Mouse (Mus musculus): ENCODE results near the gene Slc6a12. TPM values are rescaled to one million over a fixed set of nuclear protein-coding genes. Genes with fewer than 3 reads are reported as not detected.

The Slc6a12 gene
- polyA plus RNA-seq (2011; ENCODE audit: insufficient read length, low read depth, missing spikeins) = 0.42 TPM in 1 of 2 replicates, not detected in the other

DNA sequence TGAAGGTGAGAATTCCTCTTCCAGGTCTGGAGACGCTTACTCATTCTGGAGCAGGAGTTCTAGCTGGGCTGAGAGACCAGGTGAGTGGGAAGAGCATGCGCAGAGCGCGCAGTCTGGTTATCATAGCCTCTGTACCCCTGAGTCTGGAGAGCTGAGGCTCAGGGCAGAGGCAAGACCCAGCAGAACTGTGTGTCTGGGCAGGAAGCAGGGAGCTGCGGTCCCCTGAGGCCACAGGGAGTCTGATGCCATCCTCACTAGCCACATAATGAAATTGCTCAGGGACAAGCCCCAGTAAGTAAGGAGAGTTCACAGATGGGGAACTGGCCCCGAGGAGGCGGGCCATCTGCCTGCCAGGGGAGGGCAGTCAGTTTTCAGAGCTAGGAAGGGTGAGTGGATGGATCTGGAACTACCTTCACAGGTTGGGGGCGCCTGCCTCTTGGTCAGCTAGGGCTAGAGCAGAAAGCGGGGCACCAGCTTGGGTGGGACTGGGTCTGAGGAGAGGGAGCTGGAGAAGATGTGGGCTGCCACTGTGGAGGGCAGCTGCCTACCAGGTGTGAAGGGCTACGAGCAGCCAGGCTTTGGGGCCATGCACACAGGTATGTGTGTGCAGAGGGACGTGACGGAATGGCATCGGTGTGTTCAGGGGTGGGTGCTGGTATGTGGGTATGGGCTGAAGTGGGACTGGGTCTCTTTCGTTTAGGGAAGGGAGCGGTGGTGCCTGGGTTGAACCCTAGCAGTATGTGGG, at the start of gene Slc6a12:
TSS of gene Slc6a12 (plus strand) at position 51 of the 745 bp plus-strand sequence.
- TF ChIP-seq CTCF (IDR thresholded peaks at IDR 0.05; ENCODE audit: borderline replicate concordance, insufficient read depth, low read length) (no peak), POLR2A (IDR thresholded peaks at IDR 0.05; ENCODE audit: low read depth, low read length) (no peak)
- Histone ChIP-seq H3K27ac (ENCODE audit: insufficient read depth, low read length) (no peak within 1 kb of the TSS), H3K4me1 (ENCODE audit: control insufficient read depth, insufficient read depth, low read length) (peaks cover 4% of the 10 kb centered on the region; the same call in 1 of the 2 replicates), H3K4me3 (ENCODE audit: insufficient read depth, low read length) (no peak within 1 kb of the TSS)

- no peak overlapping the region for H3K27ac ChIP-seq (ENCODE audit: insufficient read depth, low read length)
- TF ChIP-seq POLR2A (IDR thresholded peaks at IDR 0.05; ENCODE audit: low read depth, low read length) (no peak), CTCF (IDR thresholded peaks at IDR 0.05; ENCODE audit: borderline replicate concordance, insufficient read depth, low read length) (no peak)
- H3K4me1 ChIP-seq (ENCODE audit: control insufficient read depth, insufficient read depth, low read length) = no peaks in the 10 kb centered on the region
- H3K4me3 ChIP-seq (ENCODE audit: insufficient read depth, low read length) = no peak overlapping the region
Observed at GRCm38 (mm10) chr6:121299317-121299716, 43.6 kb upstream of the Slc6a12 start.

DNA sequence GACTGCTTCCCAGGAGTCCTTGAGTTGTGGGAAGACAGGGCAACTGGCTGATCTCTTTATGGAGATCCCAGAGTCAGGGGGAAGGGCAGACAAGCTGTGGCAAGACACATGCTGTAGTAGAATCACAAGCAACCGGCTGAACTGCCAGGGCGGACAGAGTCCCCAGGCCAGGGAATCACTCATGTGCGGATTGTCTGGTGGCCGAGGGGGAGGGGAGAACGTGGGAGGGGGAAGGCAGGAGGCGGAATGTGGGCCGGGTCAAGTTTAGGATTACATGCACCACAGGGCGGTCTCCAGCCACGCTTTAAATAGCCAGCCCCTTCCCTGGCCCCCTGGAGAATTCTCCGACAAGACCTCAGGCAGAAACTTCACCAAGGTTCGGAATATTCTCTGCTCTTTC, 42.9 kb upstream of the Slc6a12 start, which contains the start of gene Slc6a13:
TSS of gene Slc6a13 (plus strand) at position 274 of the 400 bp plus-strand sequence.
- Histone ChIP-seq H3K27ac (ENCODE audit: insufficient read depth, low read length) (no peak within 1 kb of the TSS), H3K4me3 (ENCODE audit: insufficient read depth, low read length) (no peak within 1 kb of the TSS), H3K4me1 (ENCODE audit: control insufficient read depth, insufficient read depth, low read length) (no peaks in the 10 kb centered on the region)
- TF ChIP-seq CTCF (IDR thresholded peaks at IDR 0.05; ENCODE audit: borderline replicate concordance, insufficient read depth, low read length) (no peak), POLR2A (IDR thresholded peaks at IDR 0.05; ENCODE audit: low read depth, low read length) (no peak)

DNA sequence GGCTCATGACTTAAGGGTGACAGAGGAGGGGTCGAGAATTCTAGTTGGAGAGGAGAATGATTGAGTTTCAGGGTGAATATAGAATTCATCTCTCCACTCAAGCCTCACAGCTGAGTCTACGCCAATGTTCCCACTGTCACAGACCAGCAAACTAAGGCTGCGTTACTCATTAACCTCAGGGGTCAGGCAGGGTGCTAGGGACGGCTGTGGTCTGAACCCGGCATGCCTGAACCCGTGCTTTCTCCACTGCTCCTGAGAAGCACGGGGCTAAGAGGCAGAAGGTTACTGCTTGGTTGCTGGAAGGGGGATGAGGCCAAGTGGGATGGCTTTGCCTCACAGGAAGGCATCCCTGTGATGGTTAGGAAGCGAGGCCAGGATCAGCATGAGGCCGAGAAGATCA, 42.4 kb upstream of the Slc6a12 start:
- TF ChIP-seq CTCF (IDR thresholded peaks at IDR 0.05; ENCODE audit: borderline replicate concordance, insufficient read depth, low read length) (no peak), POLR2A (IDR thresholded peaks at IDR 0.05; ENCODE audit: low read depth, low read length) (no peak)
- Histone ChIP-seq H3K4me3 (ENCODE audit: insufficient read depth, low read length) (no peak overlapping the region), H3K4me1 (ENCODE audit: control insufficient read depth, insufficient read depth, low read length) (no peaks in the 10 kb centered on the region), H3K27ac (ENCODE audit: insufficient read depth, low read length) (no peak overlapping the region)

DNA sequence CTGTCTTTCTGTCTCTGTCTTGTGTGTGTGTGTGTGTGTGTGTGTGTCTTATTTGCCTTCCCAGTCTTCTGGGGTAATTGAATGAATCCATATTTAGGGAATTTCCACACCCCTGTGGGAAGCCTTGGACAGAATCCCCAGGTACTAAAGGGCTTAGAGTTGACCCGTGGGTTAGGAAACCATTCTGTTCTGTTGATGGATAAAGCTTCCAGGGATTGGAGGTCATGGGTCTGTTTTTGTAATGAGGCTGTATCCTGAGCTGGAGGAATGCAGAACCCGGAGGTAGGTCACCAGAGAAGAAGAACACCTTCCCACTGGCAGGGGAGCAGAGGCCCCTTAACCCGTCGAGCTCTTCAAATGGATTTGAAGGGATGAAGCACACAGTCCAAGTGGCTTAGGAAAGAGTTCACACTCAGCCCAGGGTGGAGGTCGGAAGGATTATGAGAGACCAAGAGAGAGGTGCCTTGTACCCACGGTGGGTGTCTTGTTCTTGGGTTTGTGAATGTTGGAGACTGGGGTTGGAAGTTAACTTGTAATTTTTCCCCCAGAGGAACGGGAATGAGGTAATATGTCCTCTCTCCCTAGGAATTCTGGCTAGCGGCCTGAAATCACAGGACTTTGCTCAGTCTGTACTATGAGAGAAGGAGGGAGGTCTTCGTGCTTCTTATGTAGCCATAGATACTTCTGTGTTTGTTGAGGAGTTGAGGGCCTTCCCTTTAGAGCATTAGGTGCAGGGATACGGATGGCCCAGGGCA, 39.2 kb upstream of the Slc6a12 start:
- TF ChIP-seq POLR2A (IDR thresholded peaks at IDR 0.05; ENCODE audit: low read depth, low read length) = no peak
- no peak for TF ChIP-seq CTCF (IDR thresholded peaks at IDR 0.05; ENCODE audit: borderline replicate concordance, insufficient read depth, low read length)
- H3K4me1 ChIP-seq (ENCODE audit: control insufficient read depth, insufficient read depth, low read length) = no peaks in the 10 kb centered on the region
- H3K27ac ChIP-seq (ENCODE audit: insufficient read depth, low read length) = no peak overlapping the region
- no peak overlapping the region for H3K4me3 ChIP-seq (ENCODE audit: insufficient read depth, low read length)

GRCm38 (mm10) chr6:121304630-121305029, 38.2 kb upstream of the Slc6a12 start:
- H3K4me3 ChIP-seq (ENCODE audit: insufficient read depth, low read length) = no peak overlapping the region
- TF ChIP-seq POLR2A (IDR thresholded peaks at IDR 0.05; ENCODE audit: low read depth, low read length) (no peak), CTCF (IDR thresholded peaks at IDR 0.05; ENCODE audit: borderline replicate concordance, insufficient read depth, low read length) (no peak)
- H3K4me1 ChIP-seq (ENCODE audit: control insufficient read depth, insufficient read depth, low read length) = no peaks in the 10 kb centered on the region

GRCm38 (mm10) chr6:121305571-121305970, 37.3 kb upstream of the Slc6a12 start:
- H3K27ac ChIP-seq (ENCODE audit: insufficient read depth, low read length) = no peak overlapping the region
- no peaks in the 10 kb centered on the region for H3K4me1 ChIP-seq (ENCODE audit: control insufficient read depth, insufficient read depth, low read length)
- TF ChIP-seq POLR2A (IDR thresholded peaks at IDR 0.05; ENCODE audit: low read depth, low read length) = no peak
- TF ChIP-seq CTCF (IDR thresholded peaks at IDR 0.05; ENCODE audit: borderline replicate concordance, insufficient read depth, low read length) = no peak
- no peak overlapping the region for H3K4me3 ChIP-seq (ENCODE audit: insufficient read depth, low read length)

More at GRCm38 (mm10) chr6:121304630-121305029, 38.2 kb upstream of the Slc6a12 start:
- H3K27ac ChIP-seq (ENCODE audit: insufficient read depth, low read length) = no peak overlapping the region

GRCm38 (mm10) chr6:121310984-121311383, 31.9 kb upstream of the Slc6a12 start:
- Histone ChIP-seq H3K27ac (ENCODE audit: insufficient read depth, low read length) (no peak overlapping the region), H3K4me3 (ENCODE audit: insufficient read depth, low read length) (no peak overlapping the region), H3K4me1 (ENCODE audit: control insufficient read depth, insufficient read depth, low read length) (no peaks in the 10 kb centered on the region)
- TF ChIP-seq POLR2A (IDR thresholded peaks at IDR 0.05; ENCODE audit: low read depth, low read length) (no peak), CTCF (IDR thresholded peaks at IDR 0.05; ENCODE audit: borderline replicate concordance, insufficient read depth, low read length) (no peak)

- no peak for TF ChIP-seq CTCF (IDR thresholded peaks at IDR 0.05; ENCODE audit: borderline replicate concordance, insufficient read depth, low read length)
- no peak for TF ChIP-seq POLR2A (IDR thresholded peaks at IDR 0.05; ENCODE audit: low read depth, low read length)
- Histone ChIP-seq H3K4me1 (ENCODE audit: control insufficient read depth, insufficient read depth, low read length) (no peaks in the 10 kb centered on the region), H3K4me3 (ENCODE audit: insufficient read depth, low read length) (no peak overlapping the region), H3K27ac (ENCODE audit: insufficient read depth, low read length) (no peak overlapping the region)
Observed at GRCm38 (mm10) chr6:121319099-121319498, 23.8 kb upstream of the Slc6a12 start.

Measured in embryonic fibroblast, embryonic 13.5 days (primary cell).